Mouse (Mus musculus) megakaryocyte, embryonic 14.5 days (primary cell): ENCODE measurements around the gene Il9.

Source experiments
- FLI1 ChIP-seq: IDR thresholded peaks from 2 replicates; pipeline ENCODE4 v1.6.1; 2012; ENCODE audit warnings: low read length, inconsistent platforms, mixed read lengths
- GATA1 ChIP-seq: IDR thresholded peaks from 3 replicates; pipeline ENCODE4 v1.6.1; 2012; ENCODE audit warnings: mixed read lengths, low read length, inconsistent platforms, borderline replicate concordance

DNA sequence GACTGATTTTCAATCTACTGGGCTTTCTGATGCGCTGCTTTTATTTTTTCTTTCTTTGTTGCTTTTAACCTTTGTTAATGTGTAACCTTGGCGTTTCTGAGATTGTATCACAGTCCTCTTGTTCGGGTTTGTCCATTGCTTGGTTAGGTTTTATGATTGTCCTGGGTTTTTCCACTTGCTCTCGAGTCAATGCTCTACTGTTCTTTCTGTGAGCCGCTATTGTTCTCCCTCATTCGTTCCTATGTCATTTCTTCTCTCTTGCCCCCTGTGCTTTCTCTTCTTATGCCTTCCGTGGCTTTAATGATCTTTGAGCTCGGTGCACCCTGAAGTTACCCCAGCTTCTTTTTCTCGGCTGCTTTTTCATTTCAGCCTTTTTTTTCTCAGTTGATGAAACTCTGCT lies 24.0 kb downstream of the Il9 start:
- TF ChIP-seq GATA1 (no peak), FLI1 (no peak)
